Mouse (Mus musculus) stomach, postnatal 0 days (tissue): Measurements from ENCODE around the gene Oxct1.

Source experiments
- CTCF ChIP-seq: IDR thresholded peaks from 2 replicates; pipeline ENCODE4 v1.5.1; 2016; ENCODE audit warnings: antibody characterized with exemption, low read depth, mild to moderate bottlenecking, moderate library complexity
- EP300 ChIP-seq: optimal IDR thresholded peaks from 2 replicates; pipeline ENCODE3; 2016; ENCODE audit warnings: antibody characterized with exemption

- TF ChIP-seq CTCF (no peak), EP300 (no peak)
These were observed 37.8 kb downstream of the Oxct1 start for GRCm38 (mm10) chr15:4064013-4064412.
